Mouse (Mus musculus) neural tube, embryonic 11.5 days (tissue): ENCODE data around the gene Rundc3a. TPM values are rescaled to one million over a fixed set of nuclear protein-coding genes. Genes with fewer than 3 reads are reported as not detected.

Experiments used
- ATAC-seq: fragments of 200-750 bp; cut with Nextera tagmentation; 2 replicates; pipeline ENCODE4 v1.8.0; 2017; ENCODE audit warnings: moderate number of reproducible peaks, mild to moderate bottlenecking, moderate TSS enrichment, moderate library complexity; ENCODE audit not compliant: insufficient read depth, low FRiP score, low TSS enrichment
- DNase-seq: peaks from one replicate; pipeline ENCODE4 v3.0.0-alpha.2; 2015; ENCODE audit warnings: low spot score
- H3K27ac ChIP-seq: fragments of 300-500 bp; sonication (generic); 2 replicates; pipeline ENCODE4 v1.5.1; 2014; ENCODE audit warnings: low read depth, mild to moderate bottlenecking, low read length
- H3K27me3 ChIP-seq: fragments of 300-500 bp; sonication (generic); 2 replicates; pipeline ENCODE4 v1.6.1; 2014; ENCODE audit warnings: mild to moderate bottlenecking, low read length, mixed read lengths; ENCODE audit not compliant: control insufficient read depth, insufficient read depth
- H3K36me3 ChIP-seq: fragments of 300-500 bp; sonication (generic); 2 replicates; pipeline ENCODE4 v1.6.1; 2014; ENCODE audit warnings: mild to moderate bottlenecking, low read length, moderate library complexity, mixed read lengths; ENCODE audit not compliant: control insufficient read depth, insufficient read depth
- H3K4me1 ChIP-seq: fragments of 300-500 bp; sonication (generic); 2 replicates; pipeline ENCODE4 v1.6.1; 2014; ENCODE audit warnings: low read length, mixed read lengths; ENCODE audit not compliant: control insufficient read depth, insufficient read depth
- H3K4me2 ChIP-seq: fragments of 300-500 bp; sonication (generic); 2 replicates; pipeline ENCODE4 v1.6.1; 2014; ENCODE audit warnings: low read depth, mild to moderate bottlenecking, moderate library complexity
- H3K4me3 ChIP-seq: fragments of 300-500 bp; sonication (generic); 2 replicates; pipeline ENCODE4 v1.5.1; 2014; ENCODE audit warnings: low read depth, low read length
- H3K9ac ChIP-seq: fragments of 300-500 bp; sonication (generic); 2 replicates; pipeline ENCODE4 v1.6.1; 2014; ENCODE audit warnings: mild to moderate bottlenecking, low read length
- H3K9me3 ChIP-seq: fragments of 300-500 bp; sonication (generic); 2 replicates; pipeline ENCODE4 v1.6.1; 2016; ENCODE audit warnings: low read length; ENCODE audit not compliant: control insufficient read depth
- WGBS: fragments of 180-500 bp; shearing (Covaris S2); extraction: QIAGEN DNeasy Blood & Tissue Kit; methylation state at CpG from one replicate; pipeline ENCODE4 v1.1.7; 2014; 5-methylcytosine and 5-hydroxymethylcytosine counted together
- polyA plus RNA-seq: library from polyadenylated mRNA; unstranded; fragments of >200 nt; fragmentation: Nextera tagmentation; extraction: Ambion mirVana; gene quantifications from 2 replicates; pipeline ENCODE4 v1.2.1, GENCODE M21; 2014

The Rundc3a gene
- polyA plus RNA-seq, 1 experiment from 2014 or later = 46.7 TPM

DNA sequence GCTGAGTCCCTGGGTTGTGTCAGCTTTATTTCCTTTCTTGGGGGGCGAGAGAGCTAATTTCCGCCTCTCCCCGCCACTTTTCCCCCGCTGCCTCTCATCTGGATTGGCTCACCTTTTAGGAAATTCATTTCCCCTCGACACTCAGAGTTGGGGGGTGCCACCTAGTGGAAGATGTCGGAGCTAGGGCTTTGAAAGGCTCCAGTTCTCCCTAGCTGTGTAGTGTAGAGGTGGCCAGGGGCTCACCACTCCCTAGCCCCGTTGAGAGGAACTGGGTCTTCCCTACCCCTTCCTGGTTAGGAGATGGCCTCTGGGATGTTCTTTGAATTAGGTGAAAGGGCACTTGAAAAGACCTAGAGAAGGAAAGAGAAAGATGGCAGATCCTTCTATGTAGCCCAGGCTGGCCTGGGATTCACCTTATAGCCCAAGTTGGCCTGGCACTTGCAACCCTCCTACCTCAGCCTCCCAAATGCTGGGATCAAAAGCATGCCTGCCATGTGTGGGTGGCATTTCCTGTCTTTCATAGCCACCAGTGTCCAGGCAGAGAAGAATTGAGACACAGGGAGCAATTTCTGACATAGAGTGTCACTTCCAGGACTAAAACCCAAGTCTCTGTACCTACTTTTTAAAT, 37.9 kb downstream of the Rundc3a start:
- Histone ChIP-seq H3K36me3 (peaks cover 5% of the 10 kb centered on the region), H3K27me3 (no peaks in the 10 kb centered on the region), H3K9ac (peak overlapping the region; percentile 42), H3K9me3 (no peaks in the 10 kb centered on the region), H3K4me1 (no peaks in the 10 kb centered on the region), H3K27ac (0 out of 2 replicates have a peak overlapping the region, but pooled peaks have one; percentile 35), H3K4me2 (peak overlapping the region; percentile 99), H3K4me3 (peak overlapping the region; percentile 55)
- peak; percentile 80 for DNase-seq
- ATAC-seq = 0 out of 2 replicates have a peak, but pooled peaks have one; percentile 49
- under 1% methylated on average over 7 of the region's 7 CpGs for WGBS

GRCm38 (mm10) chr11:102431728-102432114, 38.5 kb downstream of the Rundc3a start:
- no peak overlapping the region for H3K27ac ChIP-seq
- ATAC-seq (no peak), DNase-seq (no peak)
- no peaks in the 10 kb centered on the region for H3K4me1 ChIP-seq
- no peak overlapping the region for H3K4me3 ChIP-seq
- WGBS = 88% methylated on average over 3 of the region's 3 CpGs
- no peaks in the 10 kb centered on the region for H3K9me3 ChIP-seq
- H3K9ac ChIP-seq = no peak overlapping the region
- peaks cover 5% of the 10 kb centered on the region for H3K36me3 ChIP-seq
- no peaks in the 10 kb centered on the region for H3K27me3 ChIP-seq
- H3K4me2 ChIP-seq = no peak overlapping the region

DNA sequence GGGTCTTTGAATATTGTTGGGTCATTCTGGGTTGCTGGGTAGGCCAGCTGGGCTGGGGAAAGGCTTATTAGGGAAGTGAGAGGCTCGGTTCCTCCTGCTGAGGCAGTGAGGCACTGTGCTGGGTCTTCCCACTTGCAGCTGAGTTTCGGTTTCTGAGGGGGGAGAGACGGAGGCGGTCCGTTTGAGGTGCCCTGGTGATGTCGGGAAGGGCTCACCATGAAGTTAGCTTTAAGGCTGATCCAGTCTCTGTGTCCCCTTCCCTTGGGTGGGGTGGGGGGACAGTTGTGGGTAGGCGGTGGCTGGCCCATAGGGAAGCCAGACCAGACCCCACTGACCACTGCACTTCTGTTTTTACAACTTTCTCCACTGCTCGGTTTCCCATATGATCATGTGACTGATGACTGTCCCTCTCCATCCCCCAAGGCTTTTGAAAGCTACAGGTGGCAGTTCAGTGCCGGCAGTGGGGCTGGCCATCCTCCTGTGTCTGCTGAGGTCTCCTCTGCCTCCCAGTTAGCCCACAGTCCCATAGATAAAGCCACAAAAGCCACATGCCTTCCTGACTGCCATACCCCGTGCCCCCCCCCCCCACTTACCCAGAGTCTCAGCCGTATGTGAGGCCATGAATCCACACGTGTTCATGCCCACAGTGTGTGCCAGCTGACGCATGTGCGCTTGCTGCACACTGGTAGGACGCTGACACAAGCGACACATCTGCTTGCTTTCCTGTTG, 39.1 kb downstream of the Rundc3a start:
- Histone ChIP-seq H3K4me2 (no peak overlapping the region), H3K36me3 (peaks cover 5% of the 10 kb centered on the region), H3K27ac (no peak overlapping the region), H3K4me1 (peaks cover 5% of the 10 kb centered on the region; the same call in 1 of the 2 replicates), H3K4me3 (no peak overlapping the region), H3K9me3 (no peaks in the 10 kb centered on the region), H3K9ac (no peak overlapping the region), H3K27me3 (no peaks in the 10 kb centered on the region)
- no peak for DNase-seq
- 68% methylated on average over 16 of the region's 16 CpGs for WGBS
- ATAC-seq = no peak

DNA sequence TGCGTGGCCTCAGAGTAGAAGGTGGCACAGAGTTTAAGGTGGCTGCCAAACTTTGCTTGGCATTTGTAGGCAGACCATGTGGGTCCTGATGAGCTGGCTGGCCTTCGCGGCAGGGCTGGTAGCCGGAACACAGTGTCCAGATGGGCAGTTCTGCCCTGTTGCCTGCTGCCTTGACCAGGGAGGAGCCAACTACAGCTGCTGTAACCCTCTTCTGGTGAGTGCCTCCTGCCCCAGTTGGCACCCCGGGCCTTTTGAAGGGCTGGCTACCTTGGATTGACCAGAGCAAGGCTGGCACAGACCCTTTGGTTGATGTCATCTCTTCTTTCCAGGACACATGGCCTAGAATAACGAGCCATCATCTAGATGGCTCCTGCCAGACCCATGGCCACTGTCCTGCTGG, 39.7 kb downstream of the Rundc3a start:
- H3K4me3 ChIP-seq = no peak overlapping the region
- DNase-seq = no peak
- H3K27ac ChIP-seq = no peak overlapping the region
- 90% methylated on average over 6 of the region's 6 CpGs for WGBS
- H3K9me3 ChIP-seq = no peaks in the 10 kb centered on the region
- no peak for ATAC-seq
- H3K4me1 ChIP-seq = peaks cover 11% of the 10 kb centered on the region
- H3K27me3 ChIP-seq = no peaks in the 10 kb centered on the region
- H3K9ac ChIP-seq = no peak overlapping the region
- peaks cover 5% of the 10 kb centered on the region for H3K36me3 ChIP-seq
- H3K4me2 ChIP-seq = no peak overlapping the region

- peaks cover 17% of the 10 kb centered on the region for H3K4me1 ChIP-seq
- H3K4me2 ChIP-seq = no peak overlapping the region
- no peaks in the 10 kb centered on the region for H3K27me3 ChIP-seq
- DNase-seq (no peak), ATAC-seq (no peak)
- 93% methylated on average over 7 of the region's 7 CpGs for WGBS
- no peak overlapping the region for H3K4me3 ChIP-seq
- no peak overlapping the region for H3K27ac ChIP-seq
- peaks cover 5% of the 10 kb centered on the region for H3K36me3 ChIP-seq
- H3K9ac ChIP-seq = no peak overlapping the region
- no peaks in the 10 kb centered on the region for H3K9me3 ChIP-seq
Measured at GRCm38 (mm10) chr11:102433866-102434265, 40.7 kb downstream of the Rundc3a start.

GRCm38 (mm10) chr11:102434406-102434805, 41.2 kb downstream of the Rundc3a start:
- no peak for ATAC-seq
- H3K4me1 ChIP-seq = peaks cover 17% of the 10 kb centered on the region
- H3K9me3 ChIP-seq = no peaks in the 10 kb centered on the region
- DNase-seq = peak; percentile 87
- H3K4me2 ChIP-seq = no peak overlapping the region
- WGBS = 14% methylated on average over 7 of the region's 7 CpGs
- H3K27ac ChIP-seq = no peak overlapping the region
- peaks cover 8% of the 10 kb centered on the region for H3K36me3 ChIP-seq
- 0 out of 2 replicates have a peak, but pooled peaks cover 2% of the 10 kb centered on the region for H3K27me3 ChIP-seq
- H3K9ac ChIP-seq = no peak overlapping the region
- H3K4me3 ChIP-seq = no peak overlapping the region

- no peaks in the 10 kb centered on the region for H3K9me3 ChIP-seq
- H3K9ac ChIP-seq = no peak overlapping the region
- H3K4me1 ChIP-seq = peaks cover 17% of the 10 kb centered on the region
- H3K4me3 ChIP-seq = 0 out of 2 replicates have a peak overlapping the region, but pooled peaks have one; percentile 4
- DNase-seq (no peak), ATAC-seq (no peak)
- H3K27ac ChIP-seq = no peak overlapping the region
- 92% methylated on average over 11 of the region's 11 CpGs for WGBS
- H3K27me3 ChIP-seq = 0 out of 2 replicates have a peak, but pooled peaks cover 4% of the 10 kb centered on the region
- no peak overlapping the region for H3K4me2 ChIP-seq
- H3K36me3 ChIP-seq = peaks cover 14% of the 10 kb centered on the region
Measured at GRCm38 (mm10) chr11:102434816-102435705, 41.9 kb downstream of the Rundc3a start.

- H3K36me3 ChIP-seq = peaks cover 15% of the 10 kb centered on the region
- 91% methylated on average over 18 of the region's 18 CpGs for WGBS
- no peak overlapping the region for H3K27ac ChIP-seq
- no peak for ATAC-seq
- H3K4me2 ChIP-seq = no peak overlapping the region
- DNase-seq = no peak
- peaks cover 17% of the 10 kb centered on the region for H3K4me1 ChIP-seq
- H3K27me3 ChIP-seq = 0 out of 2 replicates have a peak, but pooled peaks cover 4% of the 10 kb centered on the region
- no peaks in the 10 kb centered on the region for H3K9me3 ChIP-seq
- H3K9ac ChIP-seq = no peak overlapping the region
- H3K4me3 ChIP-seq = 0 out of 2 replicates have a peak overlapping the region, but pooled peaks have one; percentile 4
Measured at GRCm38 (mm10) chr11:102435754-102436470, 42.7 kb downstream of the Rundc3a start.
